Mouse (Mus musculus) heart, adult 2 months (tissue): ENCODE measurements around the gene 4933427D14Rik. TPM values are rescaled to one million over a fixed set of nuclear protein-coding genes. Genes with fewer than 3 reads are reported as not detected.
A peak's percentile ranks its signal among the peaks of the same experiment; 100 is the strongest.

ENCODE experiments used
- DNase-seq, 2 experiments: peaks; one replicate each; pipeline ENCODE4 v3.0.0; 2021
- H3K27ac ChIP-seq: fragments of 200-600 bp; 2 replicates; pipeline ENCODE4 v1.8.1; 2022
- H3K27me3 ChIP-seq: fragments of 200-500 bp; 2 replicates; pipeline ENCODE4 v1.6.1; 2012; ENCODE audit warnings: mild to moderate bottlenecking, low read length, inconsistent platforms, mixed read lengths; ENCODE audit not compliant: control insufficient read depth, insufficient read depth
- H3K36me3 ChIP-seq: fragments of 200-500 bp; 2 replicates; pipeline ENCODE4 v1.6.1; 2012; ENCODE audit warnings: low read length, inconsistent platforms; ENCODE audit not compliant: control insufficient read depth, insufficient read depth
- H3K4me1 ChIP-seq: fragments of 200-500 bp; 2 replicates; pipeline ENCODE4 v1.6.1; 2011; ENCODE audit warnings: low read length; ENCODE audit not compliant: control insufficient read depth, insufficient read depth
- H3K4me3 ChIP-seq: fragments of 200-600 bp; 2 replicates; pipeline ENCODE4 v1.8.1; 2022
- H3K79me2 ChIP-seq: fragments of 200-500 bp; replicated peaks from 2 replicates; pipeline ENCODE4 v1.6.1; 2012; ENCODE audit warnings: mild to moderate bottlenecking, inconsistent platforms, low read length, moderate library complexity, mixed read lengths; ENCODE audit not compliant: control insufficient read depth, insufficient read depth
- H3K9ac ChIP-seq: fragments of 200-500 bp; 2 replicates; pipeline ENCODE4 v1.6.1; 2012; ENCODE audit warnings: low read depth, mild to moderate bottlenecking, control low read depth, inconsistent platforms, low read length, mixed read lengths
- CTCF ChIP-seq: fragments of 200-600 bp; IDR thresholded peaks from 2 replicates; pipeline ENCODE4 v1.8.1; 2022; ENCODE audit warnings: antibody characterized with exemption, mild to moderate bottlenecking, moderate library complexity
- EP300 ChIP-seq: fragments of 200-500 bp; IDR thresholded peaks from 2 replicates; pipeline ENCODE4 v1.6.1; 2011; ENCODE audit warnings: low read depth, low read length, control low read depth; ENCODE audit not compliant: insufficient read depth
- POLR2A ChIP-seq: fragments of 200-500 bp; IDR thresholded peaks from 2 replicates; pipeline ENCODE4 v1.6.1; 2011; ENCODE audit warnings: mild to moderate bottlenecking, low read depth, low read length, control low read depth; ENCODE audit not compliant: insufficient read depth
- WGBS: fragments of 180-500 bp; shearing (Covaris S2); methylation state at CpG from one replicate; pipeline ENCODE4 v1.1.7; 2018; 5-methylcytosine and 5-hydroxymethylcytosine counted together
- intact Hi-C: fragments of 180-260 bp; cut with DNase I; formaldehyde crosslinking; loops from one replicate; pipeline ENCODE4 v1.15.1; 2025
- long read RNA-seq: library from polyadenylated mRNA; stranded (forward); transcript quantifications from one replicate; pipeline ENCODE4 v2.0.0, GENCODE M21; 2021
- polyA plus RNA-seq: library from polyadenylated mRNA; depleted of rRNA; stranded (reverse); fragments of >200 nt; gene quantifications from 2 replicates; pipeline ENCODE4 v1.2.3, GENCODE M21; 2012; rRNA removed
- total RNA-seq, 2 experiments: library from RNA; stranded (reverse); gene quantifications; 2 replicates each; pipeline ENCODE4 v1.2.3; 2021

Gene 4933427D14Rik
- total RNA-seq (1 to 10 TPM; 2.0 to 2.3 TPM), polyA plus RNA-seq (2.0 and 2.8 TPM in 2 replicates)
- long read RNA-seq, partial matches to known transcripts = 0 of 1 reads
- long read RNA-seq, other reads (novel, unspliced or antisense) = 1 of 1 reads

DNA sequence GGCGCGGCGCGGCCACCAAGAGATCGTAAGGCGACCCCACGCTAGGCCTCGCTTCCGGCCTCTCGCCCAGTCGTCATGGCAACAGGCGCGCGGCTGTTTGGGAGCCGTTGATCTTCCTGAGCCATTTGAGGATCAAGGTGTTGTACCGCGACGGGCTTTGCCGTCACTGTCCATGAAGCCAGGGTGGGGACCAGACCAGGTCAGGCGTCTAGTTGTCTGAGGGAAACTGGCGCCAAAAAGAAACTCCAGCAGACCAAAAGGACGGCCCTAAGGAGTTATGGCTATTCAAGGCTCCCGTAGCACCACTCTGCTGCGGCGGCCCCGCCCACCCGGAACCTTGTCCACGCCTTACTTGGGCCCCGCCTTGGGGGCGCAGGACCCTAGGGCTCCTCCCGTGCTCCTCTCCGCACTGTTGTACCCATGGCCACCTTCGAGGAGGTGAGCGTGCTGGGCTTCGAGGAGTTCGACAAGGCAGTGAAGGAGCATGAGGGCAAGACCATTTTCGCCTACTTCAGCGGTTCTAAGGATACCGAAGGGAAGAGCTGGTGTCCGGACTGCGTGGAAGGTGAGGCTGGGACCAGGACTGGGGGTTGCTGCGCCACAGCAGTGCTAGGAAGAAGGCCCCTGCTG lies at the start of gene 4933427D14Rik, which contains the start of gene Txndc17:
TSS of gene 4933427D14Rik (minus strand) at position 256 of the 630 bp plus-strand sequence.
TSS of gene Txndc17 (plus strand) at position 344 of the 630 bp plus-strand sequence.
- H3K36me3 ChIP-seq = no peaks in the 10 kb centered on the region
- DNase-seq = peak; percentile 92 to 93
- peaks cover 8% of the 10 kb centered on the region; the same call in 1 of the 2 replicates for H3K79me2 ChIP-seq
- intact Hi-C loops = loop anchor here (2.0 kb wide), 1 partner anchor 155 kb away; no protein-coding TSS in a partner anchor
- peak within 1 kb of the TSS; percentile 85 for H3K9ac ChIP-seq
- TF ChIP-seq POLR2A (peak; percentile 87), CTCF (no peak)
- peaks cover 7% of the 10 kb centered on the region for H3K4me1 ChIP-seq
- H3K27me3 ChIP-seq = no peaks in the 10 kb centered on the region
- H3K27ac ChIP-seq = peak within 1 kb of the TSS; percentile 78
- H3K4me3 ChIP-seq = peak within 1 kb of the TSS; percentile 73
- under 1% methylated on average over 42 of the region's 42 CpGs for WGBS

DNA sequence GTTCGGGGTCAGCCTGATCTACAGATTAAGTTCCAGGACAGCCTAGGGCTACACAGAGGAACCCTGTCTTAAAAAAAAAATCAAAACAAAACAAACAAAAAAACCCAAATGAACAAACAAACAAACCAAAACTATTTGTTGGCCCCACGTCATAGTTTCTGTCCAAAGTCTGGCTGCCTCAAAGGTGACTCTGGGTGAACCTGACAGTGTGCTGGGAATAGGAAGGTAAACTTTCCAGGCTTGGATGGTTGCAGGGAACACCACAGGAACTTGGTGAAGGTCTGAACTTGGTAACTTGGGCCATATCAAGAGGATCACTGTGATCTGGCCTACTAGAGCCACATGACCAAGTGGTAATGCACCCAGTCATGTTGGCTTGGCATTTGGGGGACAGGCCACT lies 49.2 kb upstream of the 4933427D14Rik start:
- Histone ChIP-seq H3K27me3 (no peaks in the 10 kb centered on the region), H3K36me3 (no peaks in the 10 kb centered on the region), H3K4me1 (no peaks in the 10 kb centered on the region), H3K4me3 (no peak overlapping the region), H3K27ac (no peak overlapping the region), H3K9ac (no peak overlapping the region), H3K79me2 (no peaks in the 10 kb centered on the region)
- TF ChIP-seq EP300 (no peak), CTCF (no peak), POLR2A (no peak)
- WGBS = 62% methylated on average over 2 of the region's 2 CpGs
- DNase-seq = no peak
- intact Hi-C loops = no loop called here

- no peak overlapping the region for H3K27ac ChIP-seq
- H3K4me1 ChIP-seq = no peaks in the 10 kb centered on the region
- no peaks in the 10 kb centered on the region for H3K27me3 ChIP-seq
- no peak for TF ChIP-seq EP300
- no peak for TF ChIP-seq POLR2A
- TF ChIP-seq CTCF = no peak
- H3K9ac ChIP-seq = no peak overlapping the region
- no peaks in the 10 kb centered on the region for H3K36me3 ChIP-seq
- H3K4me3 ChIP-seq = no peak overlapping the region
- no peak for DNase-seq
- 91% methylated on average over 4 of the region's 4 CpGs for WGBS
- no peaks in the 10 kb centered on the region for H3K79me2 ChIP-seq
- intact Hi-C loops = no loop called here
Measured at GRCm38 (mm10) chr11:72255629-72256028, 48.4 kb upstream of the 4933427D14Rik start.

GRCm38 (mm10) chr11:72245196-72245753 lies 38.0 kb upstream of the 4933427D14Rik start:
- intact Hi-C loops = no loop called here
- Histone ChIP-seq H3K79me2 (no peaks in the 10 kb centered on the region), H3K9ac (no peak overlapping the region), H3K27ac (no peak overlapping the region), H3K27me3 (no peaks in the 10 kb centered on the region; the same call in 1 of the 2 replicates), H3K4me1 (no peaks in the 10 kb centered on the region), H3K36me3 (no peaks in the 10 kb centered on the region), H3K4me3 (no peak overlapping the region)
- no peak for TF ChIP-seq POLR2A
- TF ChIP-seq CTCF = no peak
- no peak for TF ChIP-seq EP300
- DNase-seq = no peak
- 69% methylated on average over 8 of the region's 8 CpGs for WGBS

DNA sequence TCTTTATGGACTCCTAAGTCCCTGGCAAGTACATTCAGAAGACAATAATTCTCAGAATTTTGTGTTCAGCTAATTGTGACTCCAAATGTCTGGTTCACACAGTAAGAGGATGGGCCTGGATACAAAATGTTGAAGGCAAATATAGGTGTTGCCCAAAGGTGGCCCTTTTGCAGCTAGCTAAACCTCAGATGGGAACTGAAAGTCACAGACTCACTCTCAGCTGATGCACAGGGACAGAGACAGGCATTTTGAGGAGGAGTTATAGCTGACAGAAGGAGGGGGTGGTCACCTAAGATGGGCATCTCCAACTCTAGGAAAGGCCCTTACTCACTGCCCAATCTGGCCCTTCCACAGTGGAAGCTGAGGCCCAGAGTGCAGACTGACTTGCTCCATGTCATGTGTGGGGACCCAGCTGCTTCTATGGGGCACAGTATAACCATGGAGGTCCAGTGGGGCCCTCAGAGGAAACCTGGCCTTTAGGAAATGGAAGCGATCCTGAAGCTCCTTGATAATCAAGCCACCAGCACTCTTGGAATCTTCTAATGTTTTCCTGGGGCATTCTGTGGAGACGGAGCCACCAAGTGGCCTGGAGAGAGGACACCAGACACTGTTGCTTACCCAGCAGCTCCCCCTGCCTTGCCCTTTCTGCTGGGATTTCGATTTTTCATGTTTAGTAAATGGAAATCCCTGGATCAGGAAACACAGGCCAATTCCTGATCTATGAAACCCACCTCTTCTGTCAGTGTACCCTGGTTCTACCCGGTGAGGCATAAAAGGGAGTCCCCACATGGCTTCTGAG lies 33.0 kb upstream of the 4933427D14Rik start:
- no peaks in the 10 kb centered on the region for H3K27me3 ChIP-seq
- H3K36me3 ChIP-seq = no peaks in the 10 kb centered on the region
- H3K9ac ChIP-seq = no peak overlapping the region
- no peaks in the 10 kb centered on the region for H3K4me1 ChIP-seq
- intact Hi-C loops = no loop called here
- DNase-seq = no peak
- no peaks in the 10 kb centered on the region for H3K79me2 ChIP-seq
- TF ChIP-seq EP300 = no peak
- no peak for TF ChIP-seq POLR2A
- TF ChIP-seq CTCF = no peak
- H3K27ac ChIP-seq = no peak overlapping the region
- H3K4me3 ChIP-seq = no peak overlapping the region
- 59% methylated on average over 4 of the region's 4 CpGs for WGBS
